Mouse (Mus musculus) cerebellum, adult 2 months (tissue): ENCODE measurements around the gene Gsta3. TPM values are rescaled to one million over a fixed set of nuclear protein-coding genes. Genes with fewer than 3 reads are reported as not detected.

Source experiments
- DNase-seq, 2 experiments: peaks; one replicate each; pipeline ENCODE4 v3.0.0; 2021
- H3K27ac ChIP-seq: fragments of 200-500 bp; 2 replicates; pipeline ENCODE4 v1.5.1; 2012; ENCODE audit warnings: low read length, control low read depth, inconsistent platforms; ENCODE audit not compliant: insufficient read depth
- H3K27me3 ChIP-seq: fragments of 200-500 bp; 2 replicates; pipeline ENCODE4 v1.6.1; 2012; ENCODE audit warnings: inconsistent platforms, mild to moderate bottlenecking, low read length, moderate library complexity; ENCODE audit not compliant: control insufficient read depth, insufficient read depth
- H3K4me1 ChIP-seq: fragments of 200-500 bp; 2 replicates; pipeline ENCODE4 v1.6.1; 2011; ENCODE audit warnings: low read length; ENCODE audit not compliant: control insufficient read depth, insufficient read depth
- H3K4me3 ChIP-seq: fragments of 200-500 bp; replicated peaks from 2 replicates; pipeline ENCODE3; 2011; ENCODE audit warnings: mild to moderate bottlenecking, low read depth, low read length, control low read depth; ENCODE audit not compliant: insufficient read depth
- CTCF ChIP-seq: fragments of 200-500 bp; IDR thresholded peaks from 2 replicates; pipeline ENCODE4 v1.5.1; 2011; ENCODE audit warnings: low read depth, mild to moderate bottlenecking, control low read depth, low read length, moderate library complexity, borderline replicate concordance; ENCODE audit not compliant: insufficient read depth
- POLR2A ChIP-seq: fragments of 200-500 bp; IDR thresholded peaks from 2 replicates; pipeline ENCODE4 v1.6.1; 2011; ENCODE audit warnings: low read length, control low read depth, borderline replicate concordance; ENCODE audit not compliant: insufficient read depth
- WGBS: fragments of 180-500 bp; shearing (Covaris S2); methylation state at CpG from one replicate; pipeline ENCODE4 v1.1.7; 2018; 5-methylcytosine and 5-hydroxymethylcytosine counted together
- polyA plus RNA-seq: library from polyadenylated mRNA; depleted of rRNA; stranded (reverse); fragments of >200 nt; gene quantifications from 2 replicates; pipeline ENCODE4 v1.2.3, GENCODE M21; 2012; rRNA removed

Gsta3 gene
- polyA plus RNA-seq, 1 experiment, result 2.1 TPM

GRCm38 (mm10) chr1:21298114-21298513 is 57.7 kb downstream of the Gsta3 start:
- Histone ChIP-seq H3K27ac (no peak overlapping the region), H3K4me1 (no peaks in the 10 kb centered on the region), H3K27me3 (no peaks in the 10 kb centered on the region), H3K4me3 (no peak overlapping the region)
- no peak for DNase-seq
- WGBS, result 94% methylated on average over 4 of the region's 4 CpGs
- TF ChIP-seq CTCF (no peak), POLR2A (no peak)

GRCm38 (mm10) chr1:21299826-21300225 is 59.4 kb downstream of the Gsta3 start:
- H3K27me3 ChIP-seq, result no peaks in the 10 kb centered on the region
- no peak overlapping the region for H3K27ac ChIP-seq
- H3K4me3 ChIP-seq, result no peak overlapping the region
- H3K4me1 ChIP-seq, result no peaks in the 10 kb centered on the region
- 41% methylated on average over 3 of the region's 3 CpGs for WGBS
- TF ChIP-seq POLR2A, result no peak
- TF ChIP-seq CTCF, result no peak
- no peak for DNase-seq

GRCm38 (mm10) chr1:21301686-21302085 is 61.3 kb downstream of the Gsta3 start:
- Histone ChIP-seq H3K27ac (no peak overlapping the region), H3K4me3 (no peak overlapping the region), H3K27me3 (no peaks in the 10 kb centered on the region), H3K4me1 (no peaks in the 10 kb centered on the region)
- 65% methylated on average over 3 of the region's 3 CpGs for WGBS
- TF ChIP-seq POLR2A (no peak), CTCF (no peak)
- DNase-seq, result no peak

GRCm38 (mm10) chr1:21304174-21304573 is 63.8 kb downstream of the Gsta3 start:
- WGBS, result 92% methylated on average over 3 of the region's 3 CpGs

GRCm38 (mm10) chr1:21304646-21305045 is 64.3 kb downstream of the Gsta3 start:
- H3K27ac ChIP-seq, result no peak overlapping the region
- H3K27me3 ChIP-seq, result no peaks in the 10 kb centered on the region
- WGBS, result 91% methylated on average over 4 of the region's 4 CpGs
- H3K4me1 ChIP-seq, result no peaks in the 10 kb centered on the region
- no peak for DNase-seq
- no peak overlapping the region for H3K4me3 ChIP-seq
- no peak for TF ChIP-seq CTCF
- no peak for TF ChIP-seq POLR2A

More at GRCm38 (mm10) chr1:21304174-21304573, 63.8 kb downstream of the Gsta3 start:
- Histone ChIP-seq H3K4me1 (no peaks in the 10 kb centered on the region), H3K27ac (no peak overlapping the region), H3K27me3 (no peaks in the 10 kb centered on the region), H3K4me3 (no peak overlapping the region)
- DNase-seq, result no peak
- TF ChIP-seq POLR2A (no peak), CTCF (no peak)

GRCm38 (mm10) chr1:21305443-21305842 is 65.1 kb downstream of the Gsta3 start:
- Histone ChIP-seq H3K4me1 (no peaks in the 10 kb centered on the region), H3K27ac (no peak overlapping the region), H3K4me3 (no peak overlapping the region), H3K27me3 (no peaks in the 10 kb centered on the region)
- 89% methylated on average over 3 of the region's 3 CpGs for WGBS
- TF ChIP-seq POLR2A (no peak), CTCF (no peak)
- no peak for DNase-seq

GRCm38 (mm10) chr1:21314336-21314735 is 73.9 kb downstream of the Gsta3 start:
- no peaks in the 10 kb centered on the region for H3K27me3 ChIP-seq
- WGBS, result 90% methylated on average over 2 of the region's 2 CpGs
- DNase-seq, result no peak
- H3K27ac ChIP-seq, result no peak overlapping the region
- no peaks in the 10 kb centered on the region for H3K4me1 ChIP-seq
- no peak overlapping the region for H3K4me3 ChIP-seq
- no peak for TF ChIP-seq POLR2A
- no peak for TF ChIP-seq CTCF

Other genes with a start within 250 kb of the Gsta3 start
- 0.93 and 1.0 TPM in 2 replicates for gene Tram2, start 161.4 kb upstream of the Gsta3 start, polyA plus RNA-seq
- gene Tmem14a, start 22.0 kb upstream of the Gsta3 start, polyA plus RNA-seq, result 36.9 and 38.7 TPM in 2 replicates
- gene Khdc1a, start 109.1 kb downstream of the Gsta3 start, polyA plus RNA-seq, result not detected in 2 replicates
- gene Khdc1c, start 127.7 kb downstream of the Gsta3 start, polyA plus RNA-seq, result not detected in 2 replicates
- gene Khdc1b, start 143.0 kb downstream of the Gsta3 start, polyA plus RNA-seq, result not detected in 2 replicates